Mouse (Mus musculus): ENCODE data around the gene Add3.

The Add3 gene

DNA sequence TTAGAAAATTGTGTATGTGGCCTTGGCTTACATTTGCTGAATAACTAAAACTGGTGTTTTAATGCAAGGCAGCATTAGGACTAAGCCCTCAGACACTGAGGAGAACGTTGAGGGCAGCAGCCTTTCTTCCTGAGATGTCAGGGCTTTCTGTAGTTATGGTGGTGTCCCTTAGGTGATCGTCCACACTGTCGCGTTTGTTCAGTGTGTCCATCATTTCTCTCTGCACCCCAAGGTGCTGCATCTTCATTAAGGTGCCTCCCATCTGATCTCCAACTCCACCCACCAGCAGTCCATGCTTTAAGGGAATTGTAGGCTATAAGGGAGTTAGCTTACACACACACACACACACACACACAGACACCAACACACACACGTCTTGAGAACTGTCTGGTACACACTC lies 28.3 kb downstream of the Add3 start:
- Histone ChIP-seq H3K36me3 (ENCODE audit: insufficient read depth, low read length) (peaks cover 11% of the 10 kb centered on the region; the same call in 1 of the 2 replicates), H3K4me1 (replicated peaks; ENCODE audit: low read depth, low read length) (0 out of 2 replicates have a peak, but pooled peaks cover 2% of the 10 kb centered on the region), H3K4me3 (replicated peaks; ENCODE audit: low read length) (no peak overlapping the region), H3K9me3 (ENCODE audit: low read length) (no peaks in the 10 kb centered on the region), H3K27me3 (ENCODE audit: insufficient read depth, low read length) (no peaks in the 10 kb centered on the region)
- TF ChIP-seq CTCF (conservative IDR thresholded peaks at IDR 0.05; ENCODE audit: low read length) (no peak), NANOG (IDR thresholded peaks at IDR 0.05; ENCODE audit: borderline replicate concordance, low read length) (no peak), POU5F1 (IDR thresholded peaks at IDR 0.05; ENCODE audit: borderline replicate concordance, low read length) (no peak)

- Histone ChIP-seq H3K36me3 (ENCODE audit: insufficient read depth, low read length) (peaks cover 11% of the 10 kb centered on the region; the same call in 1 of the 2 replicates), H3K4me1 (replicated peaks; ENCODE audit: low read depth, low read length) (peaks cover 8% of the 10 kb centered on the region), H3K27me3 (ENCODE audit: insufficient read depth, low read length) (no peaks in the 10 kb centered on the region), H3K9me3 (ENCODE audit: low read length) (no peaks in the 10 kb centered on the region), H3K4me3 (replicated peaks; ENCODE audit: low read length) (no peak overlapping the region)
- TF ChIP-seq NANOG (IDR thresholded peaks at IDR 0.05; ENCODE audit: borderline replicate concordance, low read length) (no peak), POU5F1 (IDR thresholded peaks at IDR 0.05; ENCODE audit: borderline replicate concordance, low read length) (no peak), CTCF (conservative IDR thresholded peaks at IDR 0.05; ENCODE audit: low read length) (no peak)
Measured at GRCm38 (mm10) chr19:53170651-53171050, 30.4 kb downstream of the Add3 start.

DNA sequence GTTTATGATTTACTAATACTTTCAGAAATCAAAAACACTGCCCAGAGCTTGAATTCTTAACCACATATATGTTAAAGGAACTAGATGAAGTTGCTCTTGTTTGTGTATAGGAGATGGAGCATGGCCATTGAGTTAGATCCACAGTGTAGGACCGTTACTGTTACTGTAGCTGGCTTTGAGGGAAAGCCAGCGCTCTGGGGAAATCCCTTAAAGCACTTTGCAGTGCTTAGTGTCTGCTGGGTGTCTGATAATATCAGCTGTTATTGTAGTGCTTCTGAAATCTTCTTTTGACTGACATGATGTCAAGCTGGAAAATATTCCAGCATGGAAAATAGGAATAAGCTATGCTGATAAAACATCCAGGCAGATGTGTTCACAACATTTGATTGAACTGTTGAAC lies 33.8 kb downstream of the Add3 start:
- Histone ChIP-seq H3K9me3 (ENCODE audit: low read length) (peaks cover 5% of the 10 kb centered on the region), H3K27me3 (ENCODE audit: insufficient read depth, low read length) (no peaks in the 10 kb centered on the region), H3K4me3 (replicated peaks; ENCODE audit: low read length) (no peak overlapping the region), H3K4me1 (replicated peaks; ENCODE audit: low read depth, low read length) (peaks cover 18% of the 10 kb centered on the region), H3K36me3 (ENCODE audit: insufficient read depth, low read length) (peaks cover 11% of the 10 kb centered on the region; the same call in 1 of the 2 replicates)
- TF ChIP-seq NANOG (IDR thresholded peaks at IDR 0.05; ENCODE audit: borderline replicate concordance, low read length) (no peak), CTCF (conservative IDR thresholded peaks at IDR 0.05; ENCODE audit: low read length) (no peak), POU5F1 (IDR thresholded peaks at IDR 0.05; ENCODE audit: borderline replicate concordance, low read length) (no peak)

GRCm38 (mm10) chr19:53175550-53175949 lies 35.3 kb downstream of the Add3 start:
- TF ChIP-seq POU5F1 (IDR thresholded peaks at IDR 0.05; ENCODE audit: borderline replicate concordance, low read length) (no peak), CTCF (conservative IDR thresholded peaks at IDR 0.05; ENCODE audit: low read length) (no peak), NANOG (IDR thresholded peaks at IDR 0.05; ENCODE audit: borderline replicate concordance, low read length) (no peak)
- no peak overlapping the region for H3K4me3 ChIP-seq (replicated peaks; ENCODE audit: low read length)
- H3K27me3 ChIP-seq (ENCODE audit: insufficient read depth, low read length) = no peaks in the 10 kb centered on the region
- H3K4me1 ChIP-seq (replicated peaks; ENCODE audit: low read depth, low read length) = peaks cover 18% of the 10 kb centered on the region
- H3K9me3 ChIP-seq (ENCODE audit: low read length) = peaks cover 5% of the 10 kb centered on the region
- H3K36me3 ChIP-seq (ENCODE audit: insufficient read depth, low read length) = peaks cover 11% of the 10 kb centered on the region; the same call in 1 of the 2 replicates

DNA sequence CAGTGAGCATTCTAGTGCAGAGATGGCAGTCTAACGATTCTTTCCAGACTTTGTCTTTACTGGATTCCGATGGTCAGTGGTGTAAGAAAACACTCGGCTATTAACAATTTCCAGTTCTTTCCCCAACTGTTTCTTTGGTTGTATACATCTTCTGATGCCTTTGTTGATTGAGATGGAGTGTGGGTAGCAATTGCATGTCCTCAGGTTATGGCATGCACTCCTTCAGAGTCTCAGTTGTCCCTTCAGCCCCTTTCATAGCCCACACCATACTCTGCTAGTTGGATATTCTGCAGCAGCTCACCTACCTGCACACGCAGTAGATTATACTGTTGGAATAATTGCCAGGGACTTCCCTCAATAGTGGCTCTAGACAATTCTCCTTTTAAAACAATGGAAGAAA lies 36.3 kb downstream of the Add3 start:
- H3K36me3 ChIP-seq (ENCODE audit: insufficient read depth, low read length) = 0 out of 2 replicates have a peak, but pooled peaks cover 2% of the 10 kb centered on the region
- peaks cover 24% of the 10 kb centered on the region for H3K4me1 ChIP-seq (replicated peaks; ENCODE audit: low read depth, low read length)
- peaks cover 5% of the 10 kb centered on the region for H3K9me3 ChIP-seq (ENCODE audit: low read length)
- no peak overlapping the region for H3K4me3 ChIP-seq (replicated peaks; ENCODE audit: low read length)
- no peaks in the 10 kb centered on the region for H3K27me3 ChIP-seq (ENCODE audit: insufficient read depth, low read length)
- TF ChIP-seq POU5F1 (IDR thresholded peaks at IDR 0.05; ENCODE audit: borderline replicate concordance, low read length) (no peak), CTCF (conservative IDR thresholded peaks at IDR 0.05; ENCODE audit: low read length) (no peak), NANOG (IDR thresholded peaks at IDR 0.05; ENCODE audit: borderline replicate concordance, low read length) (no peak)

GRCm38 (mm10) chr19:53178611-53179528 lies 38.6 kb downstream of the Add3 start:
- TF ChIP-seq POU5F1 (IDR thresholded peaks at IDR 0.05; ENCODE audit: borderline replicate concordance, low read length) (no peak), NANOG (IDR thresholded peaks at IDR 0.05; ENCODE audit: borderline replicate concordance, low read length) (no peak)
- no peak overlapping the region for H3K4me3 ChIP-seq (replicated peaks; ENCODE audit: low read length)
- H3K9me3 ChIP-seq (ENCODE audit: low read length) = peaks cover 5% of the 10 kb centered on the region
- no peaks in the 10 kb centered on the region for H3K36me3 ChIP-seq (ENCODE audit: insufficient read depth, low read length)
- H3K4me1 ChIP-seq (replicated peaks; ENCODE audit: low read depth, low read length) = peaks cover 30% of the 10 kb centered on the region
- no peaks in the 10 kb centered on the region for H3K27me3 ChIP-seq (ENCODE audit: insufficient read depth, low read length)

DNA sequence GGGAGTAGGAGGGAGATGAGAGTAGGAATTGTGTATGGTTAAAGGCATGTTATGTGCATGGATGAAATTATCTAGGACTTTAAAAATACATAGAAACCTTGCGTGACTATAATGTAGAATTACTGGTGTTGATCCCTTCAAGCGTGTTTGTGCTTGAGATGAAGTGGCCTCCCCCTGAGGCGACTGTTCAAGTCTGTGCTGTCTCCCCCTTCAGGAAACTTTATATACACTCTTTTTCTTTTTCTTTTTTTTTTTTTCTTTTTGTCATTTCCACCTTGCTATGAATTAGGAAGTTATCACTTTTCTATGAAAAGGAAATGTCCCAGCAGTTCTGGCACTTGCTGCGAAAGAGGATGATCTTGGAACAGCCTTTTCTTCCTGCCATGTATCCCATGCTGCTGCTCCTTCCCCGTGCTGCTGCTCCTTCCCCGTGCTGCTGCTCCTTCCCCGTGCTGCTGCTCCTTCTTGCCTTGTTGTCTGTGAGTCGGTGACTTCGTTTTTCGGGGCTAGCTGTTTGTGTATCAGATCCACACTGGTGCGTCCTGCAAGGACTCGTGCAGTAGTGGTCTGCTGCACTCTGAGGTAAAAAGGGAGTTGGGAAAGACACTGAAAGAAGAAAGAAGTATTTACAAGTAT lies 40.0 kb downstream of the Add3 start:
- Histone ChIP-seq H3K4me3 (replicated peaks; ENCODE audit: low read length) (no peak overlapping the region), H3K4me1 (replicated peaks; ENCODE audit: low read depth, low read length) (peaks cover 41% of the 10 kb centered on the region), H3K9me3 (ENCODE audit: low read length) (peaks cover 5% of the 10 kb centered on the region), H3K36me3 (ENCODE audit: insufficient read depth, low read length) (no peaks in the 10 kb centered on the region), H3K27me3 (ENCODE audit: insufficient read depth, low read length) (no peaks in the 10 kb centered on the region)
- TF ChIP-seq POU5F1 (IDR thresholded peaks at IDR 0.05; ENCODE audit: borderline replicate concordance, low read length) (no peak), CTCF (conservative IDR thresholded peaks at IDR 0.05; ENCODE audit: low read length) (no peak), NANOG (IDR thresholded peaks at IDR 0.05; ENCODE audit: borderline replicate concordance, low read length) (no peak)

DNA sequence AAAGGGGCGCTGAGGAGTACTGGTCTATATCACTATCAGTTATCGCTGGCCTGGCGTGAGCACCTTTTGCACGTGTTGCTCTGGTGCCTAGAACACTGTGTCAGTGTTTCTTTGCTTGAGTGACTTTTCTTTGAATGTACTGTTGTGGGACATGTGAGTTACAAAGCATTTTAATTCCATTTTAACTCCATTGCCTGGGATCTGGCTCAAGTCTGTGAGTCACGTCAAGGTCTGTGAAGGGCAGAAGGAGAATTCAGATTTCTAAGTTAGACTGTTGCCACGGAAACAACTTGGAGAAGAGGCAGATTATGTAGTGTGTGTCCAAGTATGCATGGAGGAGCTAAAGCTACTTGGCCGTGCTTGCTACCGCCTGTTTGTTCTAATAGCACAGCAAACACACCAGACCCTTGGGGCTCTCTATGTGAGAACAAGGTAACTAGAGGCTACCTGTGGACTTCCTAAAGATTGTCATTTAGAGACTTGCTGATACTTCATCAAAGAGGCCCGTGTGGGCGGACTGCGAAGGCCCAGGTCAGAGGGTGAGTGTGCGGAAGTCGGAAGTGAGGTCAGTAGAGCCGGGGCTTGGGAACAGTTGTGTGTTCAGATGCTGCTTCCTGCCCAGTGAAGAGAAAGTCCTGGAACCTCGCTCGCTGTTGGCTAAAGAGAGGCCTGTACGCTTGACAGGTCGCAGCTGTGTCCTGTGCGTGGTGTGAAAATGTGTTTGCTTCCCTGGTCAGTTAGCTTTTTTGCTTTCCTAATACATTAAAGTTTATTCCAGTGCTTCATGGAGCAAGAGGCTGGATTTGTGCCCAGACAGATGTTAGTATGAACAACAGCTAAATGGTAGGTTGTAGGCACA lies 41.0 kb downstream of the Add3 start:
- no peaks in the 10 kb centered on the region for H3K36me3 ChIP-seq (ENCODE audit: insufficient read depth, low read length)
- peaks cover 5% of the 10 kb centered on the region for H3K9me3 ChIP-seq (ENCODE audit: low read length)
- no peak overlapping the region for H3K4me3 ChIP-seq (replicated peaks; ENCODE audit: low read length)
- H3K4me1 ChIP-seq (replicated peaks; ENCODE audit: low read depth, low read length) = peaks cover 37% of the 10 kb centered on the region
- H3K27me3 ChIP-seq (ENCODE audit: insufficient read depth, low read length) = no peaks in the 10 kb centered on the region
- TF ChIP-seq CTCF (conservative IDR thresholded peaks at IDR 0.05; ENCODE audit: low read length) = no peak
- no peak for TF ChIP-seq POU5F1 (IDR thresholded peaks at IDR 0.05; ENCODE audit: borderline replicate concordance, low read length)
- TF ChIP-seq NANOG (IDR thresholded peaks at IDR 0.05; ENCODE audit: borderline replicate concordance, low read length) = no peak

Data from E14TG2a.4 (cell line).